Mouse (Mus musculus): ENCODE results near the gene Acap3.

The Acap3 gene

GRCm38 (mm10) chr4:155943049-155943452 lies 51.4 kb downstream of the Acap3 start:
- DNase-seq (ENCODE audit: low spot score) = peak; percentile 41

GRCm38 (mm10) chr4:155943534-155944249 lies 52.1 kb downstream of the Acap3 start, which contains the start of gene Ube2j2:
Ube2j2 (plus strand) TSS chr4:155943831.
- DNase-seq (ENCODE audit: low spot score) = peak; percentile 95

GRCm38 (mm10) chr4:155944271-155944670 lies 52.6 kb downstream of the Acap3 start:
- DNase-seq (ENCODE audit: low spot score) = no peak

GRCm38 (mm10) chr4:155947094-155947493 lies 55.5 kb downstream of the Acap3 start:
- no peak for DNase-seq (ENCODE audit: low spot score)

- no peak for DNase-seq (ENCODE audit: low spot score)
Measured at GRCm38 (mm10) chr4:155955491-155955890, 63.9 kb downstream of the Acap3 start.

Measured in layer of hippocampus, adult 11-12 months (tissue).